Mouse (Mus musculus) cerebellum, adult 2 months (tissue): ENCODE data around the gene Chil1.

ENCODE experiments used
- CTCF ChIP-seq: fragments of 200-500 bp; IDR thresholded peaks from 2 replicates; pipeline ENCODE4 v1.5.1; 2011; ENCODE audit warnings: low read depth, mild to moderate bottlenecking, control low read depth, low read length, moderate library complexity, borderline replicate concordance; ENCODE audit not compliant: insufficient read depth
- POLR2A ChIP-seq: fragments of 200-500 bp; IDR thresholded peaks from 2 replicates; pipeline ENCODE4 v1.6.1; 2011; ENCODE audit warnings: low read length, control low read depth, borderline replicate concordance; ENCODE audit not compliant: insufficient read depth

GRCm38 (mm10) chr1:134234455-134235390, 52.7 kb downstream of the Chil1 start:
- peak; percentile 72 for TF ChIP-seq POLR2A
- no peak for TF ChIP-seq CTCF
